Mouse (Mus musculus): ENCODE measurements at regions not wholly inside any gene's neighbourhood (a gene's known extent, or its start where the extent isn't known, plus 50 kb on each side); places are given as distances from the start of the nearest gene placed in this dataset.

DNA sequence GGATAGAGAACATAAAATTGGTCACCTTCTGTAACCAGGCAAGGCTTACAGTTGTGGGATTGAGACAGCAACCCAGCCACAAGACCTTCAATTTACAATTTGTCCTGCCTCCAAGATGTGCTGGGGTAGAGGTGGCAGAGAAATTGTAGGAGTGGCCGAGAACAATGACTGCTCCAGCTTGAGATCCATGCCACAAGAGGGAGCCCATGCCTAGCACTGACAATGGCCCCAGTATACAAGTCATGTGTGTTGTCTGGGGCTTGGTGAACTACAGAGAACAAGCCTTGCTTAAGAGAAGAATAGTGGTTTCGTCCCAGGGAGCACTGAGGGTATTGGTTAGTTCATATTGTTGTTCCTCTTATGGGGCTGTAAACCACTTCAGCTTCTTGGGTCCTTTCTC is 146.6 kb upstream of the Sel1l start:
- in situ Hi-C loops (cut with MboI, MseI) = no loop called here

DNA sequence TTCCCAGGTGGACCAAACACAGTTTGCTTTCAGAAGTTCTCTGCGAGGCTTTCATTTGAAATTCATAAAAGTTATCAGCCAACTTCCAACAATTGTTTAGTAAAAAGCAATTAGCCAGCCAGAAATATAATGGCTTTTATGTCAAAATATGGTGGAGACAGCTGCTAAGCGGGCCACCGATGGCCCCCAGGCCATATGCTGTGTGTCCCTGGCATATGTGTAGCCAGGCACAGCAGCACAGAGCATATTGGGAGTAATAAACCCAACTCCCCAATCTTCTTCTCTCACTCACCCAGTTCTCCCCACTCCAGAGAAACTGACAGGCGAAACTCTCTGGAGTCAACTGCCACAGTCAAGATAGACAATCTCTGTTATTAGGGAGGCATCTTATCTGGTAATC is 137.5 kb upstream of the Sel1l start:
- in situ Hi-C loops (cut with MboI, MseI) = loop anchor here (10.0 kb wide), 1 partner anchor 92 kb away; no protein-coding TSS in a partner anchor

DNA sequence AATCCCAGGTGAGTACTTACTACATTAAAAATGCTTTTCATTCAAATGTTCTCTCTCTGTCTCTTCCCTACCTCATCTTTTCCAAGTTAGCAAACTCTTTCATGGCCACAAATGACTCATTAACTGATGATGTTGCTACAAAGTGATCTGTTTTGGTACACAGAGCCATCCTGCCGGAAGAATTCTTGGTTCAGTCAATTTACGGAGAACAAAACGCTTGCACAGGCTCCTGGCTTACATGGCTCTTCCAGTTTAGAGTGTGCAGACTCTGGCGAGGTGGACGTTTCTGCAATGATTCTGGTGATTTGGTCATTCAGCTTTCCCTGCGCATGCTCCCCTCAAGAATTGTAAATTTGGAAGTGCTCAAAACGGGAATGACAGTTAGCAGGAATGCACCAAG is 131.4 kb upstream of the Sel1l start:
- in situ Hi-C loops (cut with MboI, MseI) = loop anchor here (10.0 kb wide), 1 partner anchor 86 kb away; no protein-coding TSS in a partner anchor

DNA sequence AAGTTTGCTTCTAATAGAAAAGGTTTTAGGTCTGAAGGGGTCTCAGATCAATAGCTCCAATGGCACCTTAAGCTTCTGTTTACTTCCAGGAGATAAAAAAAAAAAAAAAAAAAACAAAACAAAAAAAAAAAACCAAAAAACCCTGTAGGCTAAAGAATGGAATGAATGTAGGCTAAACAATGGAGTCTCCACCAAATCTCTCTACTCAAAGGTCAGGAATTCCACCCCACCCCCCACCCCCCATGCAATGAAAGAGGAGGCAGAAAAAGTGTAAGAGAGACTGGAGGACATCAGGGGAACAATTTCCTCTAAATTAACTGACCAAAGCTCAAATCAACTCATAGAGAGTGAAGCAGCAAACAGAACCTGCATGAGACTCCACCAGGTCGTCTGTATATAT is 122.1 kb upstream of the Sel1l start:
- in situ Hi-C loops (cut with MboI, MseI) = no loop called here

DNA sequence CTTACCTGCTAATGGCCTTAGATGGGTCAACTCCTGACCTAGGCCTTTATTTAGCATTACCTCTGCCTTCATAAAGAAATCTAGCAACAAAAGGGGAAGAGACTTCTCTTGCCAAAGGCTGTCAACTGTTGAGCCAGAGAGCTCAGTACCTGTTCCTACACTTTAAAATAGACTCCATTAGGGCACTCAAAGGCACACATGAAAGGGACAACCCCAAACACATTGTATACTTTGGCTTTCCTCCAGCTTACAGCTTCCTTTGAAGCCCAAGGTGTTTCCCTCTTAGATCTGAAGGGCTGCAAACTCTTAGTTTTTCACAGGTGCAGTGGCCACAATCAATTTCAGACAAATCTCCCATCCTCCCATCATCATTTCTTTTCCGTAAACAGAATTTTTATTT is 117.0 kb upstream of the Sel1l start:
- in situ Hi-C loops (cut with MboI, MseI) = no loop called here

DNA sequence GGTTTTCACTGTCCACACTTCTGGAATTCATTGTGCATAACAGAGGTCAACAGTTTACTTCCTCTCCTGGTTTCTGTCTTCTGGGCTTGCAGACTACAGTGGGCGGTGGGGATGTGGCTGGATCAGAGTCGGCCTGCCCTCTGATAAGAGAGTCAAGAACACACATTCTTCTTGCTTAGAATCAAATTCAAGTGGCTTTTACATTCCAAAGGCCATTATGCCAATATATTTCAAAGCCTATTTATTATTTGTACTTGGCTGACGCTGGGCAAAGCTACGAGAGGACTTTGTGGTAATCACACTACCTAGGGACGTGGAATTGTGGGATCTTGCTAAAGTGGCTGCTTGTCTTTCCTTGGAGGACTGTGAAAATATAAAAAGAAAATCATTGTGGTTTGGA is 114.3 kb upstream of the Sel1l start:
- in situ Hi-C loops (cut with MboI, MseI) = no loop called here

DNA sequence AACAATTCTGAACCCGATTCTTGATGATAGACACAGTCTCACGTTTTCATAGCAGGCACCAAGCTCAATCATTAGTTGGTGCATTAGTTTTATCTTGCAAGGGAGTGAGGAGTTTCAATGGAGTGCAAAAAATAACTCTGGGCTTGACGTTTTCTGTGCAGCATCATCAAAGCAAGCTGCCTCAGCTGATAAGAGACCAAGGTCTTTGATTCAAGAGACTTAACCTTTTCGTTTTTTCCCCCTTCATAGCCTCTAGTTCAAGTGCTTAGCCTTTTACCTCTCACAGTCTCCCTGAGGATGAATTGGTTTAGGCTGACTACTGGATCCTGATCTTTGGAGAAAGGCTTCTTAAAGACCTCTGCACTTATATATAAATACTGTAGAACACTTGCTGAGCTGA is 109.1 kb upstream of the Sel1l start:
- in situ Hi-C loops (cut with MboI, MseI) = no loop called here

DNA sequence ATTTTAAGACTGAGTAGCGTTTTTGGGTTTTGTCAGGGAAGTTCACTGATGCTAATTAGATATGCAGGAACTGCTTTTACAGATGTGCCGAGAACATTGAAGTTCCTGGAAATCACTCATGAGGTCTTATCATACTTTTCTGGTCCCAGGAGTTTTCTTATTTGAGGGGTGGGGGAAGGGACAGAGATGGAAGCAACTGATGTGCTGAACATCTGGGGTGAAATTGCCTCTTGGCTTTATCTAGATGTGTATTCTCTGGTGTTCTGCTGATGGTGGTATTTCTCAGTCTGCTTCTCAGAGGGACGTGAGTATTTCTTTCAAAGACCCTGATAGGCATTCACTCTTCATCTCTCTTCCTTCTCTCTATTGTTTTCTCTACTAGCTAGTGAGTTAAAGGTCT is 107.5 kb upstream of the Sel1l start:
- in situ Hi-C loops (cut with MboI, MseI) = no loop called here

DNA sequence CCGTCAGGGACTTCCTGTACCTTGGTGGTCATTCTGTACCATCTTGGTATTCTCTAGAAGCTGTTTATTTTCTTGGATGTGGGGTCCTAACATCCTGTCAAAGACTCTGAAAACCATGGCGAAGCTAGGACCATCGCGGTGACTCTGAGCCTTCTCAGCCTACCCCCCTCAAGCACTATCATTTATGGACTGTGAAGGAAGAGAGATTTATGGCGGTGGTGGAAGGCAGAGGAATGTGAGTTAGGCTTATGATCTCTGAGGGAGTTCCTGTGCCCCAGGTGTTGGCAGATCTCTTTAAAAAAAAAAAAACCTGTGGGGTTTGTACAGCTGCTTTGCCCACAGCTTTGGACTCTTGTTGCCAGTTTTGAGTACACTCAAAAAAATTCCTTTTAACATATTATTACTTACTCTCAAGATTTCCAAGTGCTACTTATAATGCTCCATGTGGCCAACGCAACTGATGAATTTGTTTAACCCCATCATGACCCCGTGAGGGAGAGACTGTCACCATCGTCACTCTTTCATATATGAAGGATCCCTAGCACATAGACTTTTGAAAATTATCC is 99.7 kb upstream of the Sel1l start:
- in situ Hi-C loops (cut with MboI, MseI) = loop anchor here (5.0 kb wide), 1 partner anchor 189 kb away; no protein-coding TSS in a partner anchor

DNA sequence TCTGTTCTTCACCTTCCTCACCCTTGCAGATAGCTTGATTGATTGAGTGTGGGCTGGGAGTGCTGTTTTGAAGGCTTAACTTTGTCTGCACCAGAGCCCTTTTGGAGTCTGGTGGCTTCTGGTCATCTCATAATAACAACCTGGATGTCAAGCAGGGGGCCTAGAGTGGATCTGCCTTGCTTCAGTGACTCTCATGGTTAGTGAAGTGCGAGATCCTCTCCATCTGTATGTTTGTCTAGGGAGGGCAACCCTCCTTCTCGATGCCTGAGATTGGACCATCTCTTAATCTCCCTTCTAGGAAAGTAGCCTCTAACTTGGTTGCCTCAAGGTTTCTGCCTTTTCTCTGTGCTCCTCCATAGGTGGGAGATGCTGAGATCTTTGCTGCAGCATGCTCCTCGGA is 99.0 kb upstream of the Sel1l start:
- in situ Hi-C loops (cut with MboI, MseI) = loop anchor here (5.0 kb wide), 1 partner anchor 189 kb away; no protein-coding TSS in a partner anchor

DNA sequence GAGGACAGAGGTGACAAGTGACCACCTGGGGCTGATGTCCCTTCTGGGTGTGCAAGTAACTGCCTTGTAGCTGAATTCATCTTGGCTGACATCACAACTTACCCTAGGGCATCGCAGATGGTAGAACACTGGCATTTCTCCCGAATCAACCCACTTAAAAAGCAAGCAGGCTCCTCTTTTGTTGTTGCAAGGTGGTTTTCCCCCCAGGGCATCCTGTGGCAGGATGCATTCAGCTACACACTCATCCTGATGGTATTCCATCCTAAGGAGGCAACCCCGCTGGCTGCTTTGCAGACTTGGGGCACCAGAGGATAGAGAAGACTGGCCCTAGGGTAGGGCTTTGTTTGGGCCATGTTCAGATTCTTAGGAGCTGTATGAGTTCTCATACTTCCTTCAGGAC is 97.6 kb upstream of the Sel1l start:
- in situ Hi-C loops (cut with MboI, MseI) = loop anchor here (5.0 kb wide), 1 partner anchor 191 kb away; no protein-coding TSS in a partner anchor

DNA sequence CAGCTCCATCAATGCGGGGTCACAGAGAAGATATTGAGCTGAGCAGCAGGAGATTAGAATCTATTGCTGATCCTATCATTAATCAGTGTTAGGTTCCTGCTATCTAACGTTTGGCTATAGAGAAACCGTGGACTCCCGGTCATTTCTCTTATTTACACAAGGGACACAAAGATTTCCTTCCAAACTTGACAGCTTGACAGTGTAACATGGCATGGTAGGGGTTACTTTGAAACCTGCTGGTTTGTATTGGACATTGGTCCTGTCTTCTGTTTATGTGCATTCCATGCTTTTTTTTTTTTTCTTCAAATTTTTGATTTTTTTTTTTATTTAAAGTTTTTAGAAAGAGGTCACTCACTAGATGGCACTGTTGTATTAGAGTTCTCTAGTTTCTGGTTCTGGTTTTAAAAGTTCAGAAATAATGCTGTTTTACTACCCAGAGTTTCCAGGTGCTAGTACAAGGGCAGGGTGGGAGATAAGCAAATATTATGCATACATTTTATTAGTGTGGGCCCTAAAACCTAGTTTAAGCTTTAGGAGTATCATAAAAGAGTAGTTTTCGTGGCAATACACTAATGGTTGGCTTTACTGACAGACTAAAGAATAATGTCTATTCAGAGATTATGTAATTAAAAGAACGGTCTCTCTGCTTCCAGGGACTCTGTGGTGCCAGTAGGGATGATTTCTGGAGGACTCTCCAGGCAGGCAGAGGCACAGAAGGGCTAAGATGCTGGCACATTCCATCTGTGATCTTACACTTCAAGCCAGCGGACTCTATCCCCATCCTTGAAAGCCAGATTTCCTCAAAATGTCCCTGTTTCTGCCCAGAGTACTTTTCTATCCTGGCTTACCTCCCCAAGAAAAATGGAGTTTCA is 83.8 kb upstream of the Sel1l start:
- in situ Hi-C loops (cut with MboI, MseI) = no loop called here

DNA sequence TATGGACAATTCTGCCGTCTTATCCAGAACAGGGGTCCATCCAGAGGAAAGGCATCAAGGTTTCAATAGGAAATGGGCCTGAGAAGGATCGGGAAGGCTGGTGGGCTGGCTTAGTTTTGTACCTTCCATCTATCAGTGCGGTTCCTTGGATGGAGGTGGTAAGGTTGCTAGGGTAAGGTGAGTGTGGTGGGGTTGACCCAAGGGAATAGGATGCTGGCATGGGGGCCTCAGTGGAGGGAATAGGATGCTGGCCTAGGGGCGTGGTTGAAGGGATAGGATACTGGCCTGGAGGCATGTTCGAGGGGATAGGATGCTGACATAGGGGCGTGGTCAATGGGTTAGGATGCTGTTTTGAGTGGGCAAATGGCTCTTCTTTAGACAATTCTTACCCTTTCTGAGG is 82.6 kb upstream of the Sel1l start:
- in situ Hi-C loops (cut with MboI, MseI) = no loop called here

DNA sequence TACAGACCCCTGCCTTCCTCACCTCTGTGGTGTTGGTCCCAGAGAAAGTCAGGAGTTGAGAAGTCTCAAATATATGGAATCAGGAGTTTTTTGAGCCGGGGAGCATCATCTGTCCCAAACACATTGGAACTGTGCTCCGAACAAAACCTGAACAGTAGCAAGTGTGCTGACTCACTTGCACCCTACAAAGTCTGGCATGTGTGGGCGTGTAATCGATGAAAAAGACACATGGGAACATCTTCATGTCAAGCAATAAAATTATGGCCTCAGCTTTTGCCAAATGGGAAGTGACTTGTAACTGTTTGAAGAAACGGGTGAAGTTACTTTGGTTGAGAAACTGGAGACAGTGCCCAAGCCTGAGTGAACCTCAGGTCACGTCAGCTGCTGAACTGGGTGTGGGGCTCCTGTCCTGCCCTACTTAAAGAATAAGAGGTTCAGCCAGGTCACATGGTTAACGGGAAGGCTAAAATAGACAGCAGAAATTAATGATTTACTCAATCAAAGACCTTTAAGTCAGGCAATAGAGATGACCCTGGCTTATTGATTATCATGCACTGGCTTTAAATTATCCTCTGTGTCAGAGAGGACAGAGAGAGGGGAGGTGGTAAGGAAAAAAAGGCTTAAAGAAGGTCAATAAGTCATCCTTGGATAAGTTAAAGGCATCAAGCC is 80.6 kb upstream of the Sel1l start:
- in situ Hi-C loops (cut with MboI, MseI) = no loop called here

DNA sequence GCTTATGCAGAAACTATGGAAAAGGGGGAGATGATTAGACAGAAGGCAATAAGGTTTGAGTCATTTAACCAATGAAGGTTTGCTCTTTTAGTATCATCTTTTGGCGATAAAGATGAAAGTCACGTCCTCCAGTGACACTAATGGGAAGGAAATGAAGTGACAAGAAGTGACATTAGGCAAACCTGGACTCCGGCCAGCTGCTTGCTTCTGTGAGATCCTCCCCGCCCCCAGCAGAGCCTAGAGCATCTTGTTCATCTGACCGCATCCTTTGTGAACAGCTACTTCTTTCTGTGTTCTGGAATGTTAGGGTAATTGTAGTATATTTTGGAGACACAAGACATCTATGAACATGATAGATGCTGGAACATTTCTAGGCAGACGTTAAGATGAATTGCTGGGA is 78.6 kb upstream of the Sel1l start:
- in situ Hi-C loops (cut with MboI, MseI) = no loop called here

DNA sequence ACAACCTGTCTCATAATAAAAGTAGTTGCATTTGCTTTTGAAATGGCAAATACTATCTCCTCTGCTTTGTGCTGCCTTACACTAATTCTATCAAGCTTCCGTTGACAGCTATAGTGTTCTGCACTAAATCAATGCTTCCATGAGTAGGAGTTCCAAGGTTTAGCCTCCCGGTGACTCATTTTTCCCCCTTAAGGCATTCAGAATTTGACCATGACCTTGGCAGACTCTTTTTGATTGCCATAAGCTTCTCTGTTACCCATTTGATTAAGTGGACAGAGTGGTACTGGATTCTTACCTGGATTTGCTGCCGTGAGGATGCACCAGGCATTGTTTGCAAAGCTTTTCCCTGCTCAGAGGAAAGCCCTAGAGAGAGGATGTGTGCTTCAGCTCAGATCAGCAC is 66.5 kb upstream of the Sel1l start:
- in situ Hi-C loops (cut with MboI, MseI) = no loop called here

DNA sequence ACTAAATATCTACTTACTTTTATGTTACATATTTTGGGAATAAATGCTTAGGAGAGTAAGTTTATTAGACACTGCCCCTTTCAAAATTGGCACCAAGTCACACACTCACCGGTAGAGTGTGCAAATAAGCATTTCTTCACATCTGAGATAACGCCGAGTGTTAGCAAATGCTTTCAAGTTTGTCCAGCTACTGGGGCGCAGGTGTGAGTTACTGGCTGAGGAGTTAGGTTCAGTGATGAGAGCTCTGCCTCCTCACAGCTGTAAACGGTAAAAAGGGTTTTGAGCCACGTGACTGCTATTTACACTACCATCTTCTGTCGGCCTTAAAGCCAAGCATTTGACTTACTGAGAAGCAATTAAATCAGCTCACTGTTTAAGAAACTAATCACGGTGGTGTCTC is 61.6 kb upstream of the Sel1l start:
- in situ Hi-C loops (cut with MboI, MseI) = no loop called here

Measured in regulatory T cell (primary cell).